Mouse (Mus musculus) Patski (cell line): ENCODE measurements around the gene Lipa. TPM values are rescaled to one million over a fixed set of nuclear protein-coding genes. Genes with fewer than 3 reads are reported as not detected.
A peak's percentile ranks its signal among the peaks of the same experiment; 100 is the strongest.

Experiments used
- ATAC-seq: fragments of 100-300 bp; one replicate; pipeline ENCODE4 v1.8.0; 2021
- CTCF ChIA-PET: fragments of 350-600 bp; sonication (Branson Sonifier 250); formaldehyde crosslinking; loops from one replicate; lab custom pipeline; 2022; ENCODE audit warnings: inconsistent platforms; lab: Charles Lee
- POLR2A ChIA-PET: fragments of 350-600 bp; sonication (Branson Sonifier 250); formaldehyde crosslinking; loops from one replicate; lab custom pipeline; 2022; ENCODE audit warnings: antibody characterized with exemption, inconsistent platforms; lab: Charles Lee
- DNase-seq: peaks from one replicate; pipeline ENCODE4 v3.0.0-alpha.2; 2011; ENCODE audit warnings: low read depth, low spot score
- H3K27me3 ChIP-seq: fragments of 371-371 bp; one replicate; pipeline ENCODE4 v1.5.1; 2021
- CTCF ChIP-seq: fragments of 100-300 bp; IDR thresholded peaks from one replicate; pipeline ENCODE4 v1.5.1; 2021
- in situ Hi-C: fragments of 300-500 bp; cut with MboI; formaldehyde crosslinking; loops from 3 replicates; pipeline ENCODE4 v1.11.1; 2018; ENCODE audit warnings: low pct_unique_long_range_greater_than_20kb, mixed read lengths
- polyA plus RNA-seq: library from polyadenylated mRNA; unstranded; gene quantifications from one replicate; pipeline ENCODE4 v1.2.3, GENCODE M21; 2021

The Lipa gene
- polyA plus RNA-seq, 1 experiment from 2014 or later, result 85.1 TPM

GRCm38 (mm10) chr19:34553522-34553921 is 26.2 kb upstream of the Lipa start:
- H3K27me3 ChIP-seq, result no peaks in the 10 kb centered on the region
- DNase-seq (no peak), ATAC-seq (no peak)
- no peak for TF ChIP-seq CTCF
- ChIA-PET POLR2A (interaction anchor here (1.1 kb wide), 1 partner anchor 15 kb away, joined by 3 read pairs; no protein-coding TSS in a partner anchor), CTCF (interaction anchor here (0.7 to 6.9 kb wide), 4 partner anchors 10 to 32 kb away, joined by 3 to 41 read pairs (median 7); no protein-coding TSS in a partner anchor)
- in situ Hi-C loops, result no loop called here

DNA sequence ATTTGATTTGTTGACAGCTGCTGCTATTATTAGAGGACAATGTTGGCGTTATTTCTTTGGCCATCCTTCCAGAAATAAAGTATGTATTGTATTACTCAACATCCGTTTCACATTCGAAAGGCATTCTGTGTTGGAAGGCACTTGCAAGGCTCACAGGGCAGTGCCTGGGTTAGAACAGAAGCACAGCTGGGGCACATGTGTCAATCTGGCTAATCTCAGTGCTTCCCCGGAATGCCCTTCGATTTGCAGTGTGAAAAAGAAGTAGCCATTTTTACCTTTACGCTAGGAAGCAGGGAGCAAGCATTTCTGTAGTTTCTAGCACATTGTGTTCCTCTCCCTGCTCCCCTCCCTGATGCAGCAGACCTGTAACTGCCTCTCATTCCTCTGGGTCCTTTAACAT is 25.7 kb upstream of the Lipa start:
- in situ Hi-C loops, result no loop called here
- ATAC-seq, result no peak
- CTCF ChIA-PET, result interaction anchor here (1.0 to 6.9 kb wide), 3 partner anchors 10 to 33 kb away, joined by 4 to 41 read pairs (median 10); no protein-coding TSS in a partner anchor

GRCm38 (mm10) chr19:34551981-34552380 is 24.7 kb upstream of the Lipa start:
- in situ Hi-C loops, result no loop called here
- ChIA-PET CTCF (interaction anchor here (5.2 to 6.9 kb wide), 2 partner anchors 34 to 76 kb away, joined by 31 to 41 read pairs; no protein-coding TSS in a partner anchor), POLR2A (interaction anchor here (1.7 kb wide), 1 partner anchor 84 kb away, joined by 7 read pairs; no protein-coding TSS in a partner anchor)
- ATAC-seq (peak; percentile 65), DNase-seq (no peak)
- no peaks in the 10 kb centered on the region for H3K27me3 ChIP-seq
- no peak for TF ChIP-seq CTCF

More for the DNA sequence above, 25.7 kb upstream of the Lipa start:
- POLR2A ChIA-PET, result interaction anchor here (1.1 kb wide), 1 partner anchor 15 kb away, joined by 3 read pairs; no protein-coding TSS in a partner anchor
- no peak for TF ChIP-seq CTCF
- DNase-seq, result no peak
- no peaks in the 10 kb centered on the region for H3K27me3 ChIP-seq

DNA sequence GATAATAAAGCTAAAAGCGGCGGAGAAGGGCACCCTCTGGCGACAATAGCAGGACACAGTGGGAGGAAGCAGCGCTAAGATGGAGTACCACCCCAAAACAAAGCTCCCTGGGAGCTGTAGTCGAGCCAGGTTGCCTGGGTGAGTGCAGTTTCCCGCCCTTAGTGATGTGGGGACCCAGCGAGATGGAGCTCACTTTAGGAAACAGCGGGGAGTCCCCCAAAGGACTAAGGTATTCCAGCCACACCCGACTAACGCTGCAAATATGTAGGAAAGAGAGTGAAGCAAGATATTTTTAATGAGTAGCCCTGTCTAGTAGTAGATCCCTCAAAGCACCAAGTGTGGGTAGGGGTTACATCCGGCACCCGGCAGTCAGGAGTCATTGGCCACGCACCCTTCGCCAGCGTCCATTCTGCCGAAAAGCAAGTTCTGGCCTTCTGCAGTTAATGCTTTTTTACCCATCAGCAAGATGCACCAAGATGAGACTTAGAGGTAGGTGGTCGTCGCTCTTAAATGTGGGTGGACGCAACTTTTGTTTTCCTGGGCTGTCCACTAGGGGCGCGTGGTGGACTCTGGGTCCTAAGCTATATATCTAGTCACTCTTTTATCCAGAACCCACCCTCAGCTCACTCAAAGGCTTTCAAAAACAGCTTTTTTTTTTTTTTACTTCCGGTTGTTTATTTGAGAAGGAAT is 23.4 kb upstream of the Lipa start, which contains the start of gene Ifit2:
Gene Ifit2, plus strand, starts transcription at position 161 of the 690 bp plus-strand sequence.
- POLR2A ChIA-PET, result interaction anchor here (0.6 to 1.7 kb wide), 5 partner anchors 68 to 296 kb away, joined by 3 to 7 read pairs (median 3); partner anchors contain the start of gene Acta2
- TF ChIP-seq CTCF, result peak; percentile 80
- CTCF ChIA-PET, result interaction anchor here (0.7 to 6.9 kb wide), 30 partner anchors 9 to 308 kb away, joined by 3 to 41 read pairs (median 4); partner anchors contain the start of genes Ifit3 and Lipa
- in situ Hi-C loops, result no loop called here
- peaks cover 3% of the 10 kb centered on the region for H3K27me3 ChIP-seq
- DNase-seq (no peak), ATAC-seq (peak; percentile 81)

GRCm38 (mm10) chr19:34550205-34550533 is 22.9 kb upstream of the Lipa start:
- peaks cover 3% of the 10 kb centered on the region for H3K27me3 ChIP-seq
- CTCF ChIA-PET, result interaction anchor here (0.7 to 6.9 kb wide), 29 partner anchors 10 to 307 kb away, joined by 3 to 41 read pairs (median 4); partner anchors contain the start of genes Ifit3 and Lipa
- no peak for DNase-seq
- in situ Hi-C loops, result no loop called here
- TF ChIP-seq CTCF, result no peak
- ATAC-seq, result no peak
- POLR2A ChIA-PET, result interaction anchor here (0.6 to 1.7 kb wide), 3 partner anchors 69 to 295 kb away, joined by 3 to 7 read pairs (median 3); partner anchors contain the start of gene Acta2

DNA sequence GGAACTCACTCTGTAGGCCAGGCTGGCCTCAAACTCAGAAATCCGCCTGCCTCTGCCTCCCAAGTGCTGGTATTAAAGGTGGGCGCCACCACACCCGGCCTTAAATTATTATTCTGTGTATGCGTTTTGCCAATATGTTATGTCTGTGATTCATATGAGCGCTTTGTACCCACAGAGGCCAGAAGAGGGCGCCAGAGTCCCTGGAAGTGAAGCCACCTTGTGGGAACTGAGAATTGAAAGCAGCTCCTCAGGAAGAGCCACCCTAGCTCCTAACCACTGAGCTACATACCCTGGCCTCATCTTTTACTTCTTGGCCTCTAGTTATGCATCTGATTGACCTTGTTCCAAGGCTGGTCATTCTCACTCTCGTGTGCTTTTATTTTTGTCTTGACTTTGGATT is 20.7 kb upstream of the Lipa start:
- peaks cover 3% of the 10 kb centered on the region for H3K27me3 ChIP-seq
- peak; percentile 98 for TF ChIP-seq CTCF
- in situ Hi-C loops, result loop anchor here (5.0 kb wide), 2 partner anchors 46 to 79 kb away; no protein-coding TSS in a partner anchor
- DNase-seq, result no peak
- POLR2A ChIA-PET, result no interaction called here
- CTCF ChIA-PET, result interaction anchor here (0.6 to 6.9 kb wide), 17 partner anchors 21 to 215 kb away, joined by 3 to 41 read pairs (median 6); partner anchors contain the start of genes Ifit1, Ifit1bl2 and Lipa
- no peak for ATAC-seq

DNA sequence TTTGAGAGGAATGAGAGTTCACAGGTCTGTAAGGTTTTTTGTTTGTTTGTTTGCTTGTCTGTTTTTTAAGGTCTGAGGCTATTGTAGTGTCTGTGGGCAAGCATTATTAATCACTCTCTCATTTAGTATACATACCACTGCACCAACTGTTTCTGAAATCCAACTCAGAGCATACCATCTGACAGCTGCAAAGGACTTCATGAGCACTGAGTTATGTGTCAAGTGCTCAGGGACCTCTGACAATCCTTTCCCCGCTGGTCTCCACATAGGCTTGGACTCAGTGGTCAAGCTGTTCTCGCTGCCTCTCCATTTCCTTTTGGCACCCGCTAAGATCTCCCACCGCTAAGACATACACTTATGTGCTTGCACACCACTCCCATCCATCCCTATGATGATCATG is 18.9 kb upstream of the Lipa start:
- ATAC-seq (no peak), DNase-seq (no peak)
- no peak for TF ChIP-seq CTCF
- in situ Hi-C loops, result loop anchor here (5.0 kb wide), 2 partner anchors 44 to 81 kb away; no protein-coding TSS in a partner anchor
- ChIA-PET POLR2A (no interaction called here), CTCF (interaction anchor here (1.2 to 3.1 kb wide), 3 partner anchors 44 to 213 kb away, joined by 3 to 13 read pairs (median 8); no protein-coding TSS in a partner anchor)
- peaks cover 6% of the 10 kb centered on the region for H3K27me3 ChIP-seq

GRCm38 (mm10) chr19:34539422-34539821 is 12.1 kb upstream of the Lipa start:
- DNase-seq (no peak), ATAC-seq (no peak)
- no peak for TF ChIP-seq CTCF
- POLR2A ChIA-PET, result no interaction called here
- H3K27me3 ChIP-seq, result peaks cover 7% of the 10 kb centered on the region
- in situ Hi-C loops, result no loop called here
- CTCF ChIA-PET, result interaction anchor here (1.2 to 1.7 kb wide), 2 partner anchors 13 to 205 kb away, joined by 3 to 4 read pairs; no protein-coding TSS in a partner anchor

- ATAC-seq (no peak), DNase-seq (no peak)
- in situ Hi-C loops, result no loop called here
- H3K27me3 ChIP-seq, result no peaks in the 10 kb centered on the region
- POLR2A ChIA-PET, result no interaction called here
- no peak for TF ChIP-seq CTCF
- CTCF ChIA-PET, result no interaction called here
Observed at GRCm38 (mm10) chr19:34532061-34532751, 4.9 kb upstream of the Lipa start.
